Mouse (Mus musculus): ENCODE measurements at regions not wholly inside any gene's neighbourhood (a gene's known extent, or its start where the extent isn't known, plus 50 kb on each side); places are given as distances from the start of the nearest gene placed in this dataset.

DNA sequence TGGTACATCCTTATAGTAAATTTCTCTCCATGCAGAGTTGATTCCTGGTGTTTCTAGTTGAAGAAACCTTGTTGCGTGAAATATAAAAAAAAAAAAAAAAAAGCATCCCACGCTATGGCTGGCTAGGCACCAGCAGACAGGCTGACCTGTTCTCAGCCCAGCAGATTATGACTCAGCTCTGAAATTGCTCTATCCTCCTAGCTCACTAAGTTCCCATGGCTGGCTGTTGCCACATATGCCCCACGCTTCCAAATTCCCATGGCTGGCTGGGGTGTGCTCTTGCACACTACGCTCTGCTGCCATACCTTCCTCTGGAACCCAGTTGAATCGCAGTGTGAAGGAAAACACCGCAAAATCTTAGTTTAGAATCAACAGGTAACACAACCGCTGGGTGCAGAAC, 270.1 kb downstream of the Mid1ip1 start:
- ATAC-seq (ENCODE audit: low read depth), result no peak
- Histone ChIP-seq H3K9ac (ENCODE audit: low read depth, low read length) (no peak overlapping the region), H3K27me3 (ENCODE audit: control insufficient read depth, insufficient read depth, low read depth, low read length) (no peaks in the 10 kb centered on the region), H3K4me2 (ENCODE audit: low read depth, low read length) (no peak overlapping the region), H3K9me3 (replicated peaks; ENCODE audit: control insufficient read depth, low read length) (no peaks in the 10 kb centered on the region), H3K27ac (ENCODE audit: low read length) (no peak overlapping the region), H3K36me3 (ENCODE audit: control insufficient read depth, insufficient read depth) (no peaks in the 10 kb centered on the region), H3K4me3 (ENCODE audit: low read depth, low read length) (no peak overlapping the region), H3K4me1 (ENCODE audit: control insufficient read depth, low read depth, low read length) (no peaks in the 10 kb centered on the region)
- 60% methylated on average over 7 of the region's 7 CpGs for WGBS (ENCODE audit: insufficient replicate concordance)

DNA sequence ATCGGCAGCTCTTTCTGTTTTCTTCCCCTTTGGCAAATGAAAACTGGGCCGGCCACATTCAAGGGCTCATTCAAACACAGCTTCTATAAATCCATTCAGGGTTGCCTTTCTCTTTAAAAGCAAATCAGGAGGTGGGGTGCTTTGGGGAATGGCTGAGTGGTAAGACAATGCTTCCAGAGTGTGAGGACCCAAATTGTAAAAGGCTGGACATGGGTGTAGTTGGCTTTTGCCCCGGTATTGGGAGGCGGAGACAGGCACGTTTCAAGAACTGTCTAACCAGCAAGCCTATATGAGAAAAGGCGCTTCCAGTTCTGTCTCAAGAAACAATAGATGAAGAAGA, 277.0 kb downstream of the Mid1ip1 start:
- H3K4me3 ChIP-seq (ENCODE audit: low read depth, low read length), result no peak overlapping the region
- 34% methylated on average over 6 of the region's 6 CpGs for WGBS (ENCODE audit: insufficient replicate concordance)
- H3K27me3 ChIP-seq (ENCODE audit: control insufficient read depth, insufficient read depth, low read depth, low read length), result no peaks in the 10 kb centered on the region; the same call in 1 of the 2 replicates
- H3K36me3 ChIP-seq (ENCODE audit: control insufficient read depth, insufficient read depth), result no peaks in the 10 kb centered on the region
- no peaks in the 10 kb centered on the region for H3K4me1 ChIP-seq (ENCODE audit: control insufficient read depth, low read depth, low read length)
- no peak overlapping the region for H3K9ac ChIP-seq (ENCODE audit: low read depth, low read length)
- H3K27ac ChIP-seq (ENCODE audit: low read length), result no peak overlapping the region
- no peaks in the 10 kb centered on the region for H3K9me3 ChIP-seq (replicated peaks; ENCODE audit: control insufficient read depth, low read length)
- peak overlapping the region; percentile 34; the same call in 1 of the 2 replicates for H3K4me2 ChIP-seq (ENCODE audit: low read depth, low read length)
- ATAC-seq (ENCODE audit: low read depth), result no peak

DNA sequence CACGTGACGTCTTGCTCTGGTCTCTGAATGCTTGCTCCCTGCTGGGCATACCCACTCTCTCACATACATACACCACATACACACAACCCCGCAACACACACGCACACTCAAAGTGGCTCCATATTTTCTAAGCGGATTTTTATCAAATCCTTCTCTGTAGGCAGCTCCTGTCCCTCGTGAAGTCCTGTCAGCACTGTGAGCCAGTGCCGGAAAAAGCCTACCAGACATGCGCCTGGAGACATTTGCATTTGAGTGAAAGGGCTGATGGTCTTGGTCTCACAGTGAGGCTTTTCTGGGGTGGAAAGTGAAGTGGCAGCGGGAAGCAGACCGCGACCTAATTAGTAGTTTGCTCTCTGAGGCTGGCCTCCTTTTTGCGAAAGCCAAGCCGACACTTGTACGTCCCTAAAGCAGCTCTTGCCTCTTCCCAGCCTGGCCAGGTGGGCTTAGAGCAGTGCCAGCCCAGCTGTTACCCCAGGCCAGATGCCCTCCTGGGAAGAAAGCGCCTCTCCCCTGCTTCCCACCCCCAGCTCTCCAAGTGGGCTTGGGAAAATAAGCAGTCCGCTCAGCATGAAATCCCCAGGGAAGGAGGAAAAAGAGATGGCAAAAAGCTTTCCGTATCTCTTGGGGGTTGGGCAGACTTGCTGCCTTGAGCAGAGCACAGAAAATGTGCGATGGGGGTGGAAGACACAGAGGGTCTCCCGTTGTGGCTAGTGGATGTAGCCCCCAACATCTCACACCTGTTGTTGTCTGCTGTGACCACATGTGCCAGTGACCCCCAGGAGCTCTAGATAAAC, 277.6 kb downstream of the Mid1ip1 start:
- H3K9me3 ChIP-seq (replicated peaks; ENCODE audit: control insufficient read depth, low read length), result no peaks in the 10 kb centered on the region
- no peak overlapping the region for H3K4me3 ChIP-seq (ENCODE audit: low read depth, low read length)
- peak overlapping the region; percentile 34 for H3K4me2 ChIP-seq (ENCODE audit: low read depth, low read length)
- 23% methylated on average over 19 of the region's 19 CpGs for WGBS (ENCODE audit: insufficient replicate concordance)
- no peaks in the 10 kb centered on the region for H3K4me1 ChIP-seq (ENCODE audit: control insufficient read depth, low read depth, low read length)
- no peak overlapping the region for H3K27ac ChIP-seq (ENCODE audit: low read length)
- H3K36me3 ChIP-seq (ENCODE audit: control insufficient read depth, insufficient read depth), result no peaks in the 10 kb centered on the region
- no peaks in the 10 kb centered on the region; the same call in 1 of the 2 replicates for H3K27me3 ChIP-seq (ENCODE audit: control insufficient read depth, insufficient read depth, low read depth, low read length)
- ATAC-seq (ENCODE audit: low read depth), result no peak
- H3K9ac ChIP-seq (ENCODE audit: low read depth, low read length), result no peak overlapping the region

DNA sequence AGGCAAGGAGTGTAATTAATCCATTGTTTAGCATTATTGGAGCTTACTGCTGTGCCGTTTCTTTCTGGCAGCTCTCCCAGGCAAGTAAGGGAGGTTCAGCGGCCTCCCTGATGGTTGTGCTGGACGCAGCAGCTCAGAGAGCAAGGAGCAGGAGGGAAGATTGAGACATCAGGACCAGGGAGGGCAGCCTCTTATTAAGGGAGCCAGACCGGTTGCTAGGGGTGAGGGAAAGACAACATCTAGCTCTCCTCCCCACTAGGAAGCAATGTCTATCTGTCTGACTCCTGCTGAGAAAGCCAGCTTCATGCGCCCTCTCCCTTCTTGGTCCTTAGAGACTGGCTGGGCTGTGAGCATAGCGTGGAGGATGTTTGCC, 278.2 kb downstream of the Mid1ip1 start:
- H3K9me3 ChIP-seq (replicated peaks; ENCODE audit: control insufficient read depth, low read length), result no peaks in the 10 kb centered on the region
- H3K27me3 ChIP-seq (ENCODE audit: control insufficient read depth, insufficient read depth, low read depth, low read length), result no peaks in the 10 kb centered on the region; the same call in 1 of the 2 replicates
- no peaks in the 10 kb centered on the region for H3K36me3 ChIP-seq (ENCODE audit: control insufficient read depth, insufficient read depth)
- no peaks in the 10 kb centered on the region for H3K4me1 ChIP-seq (ENCODE audit: control insufficient read depth, low read depth, low read length)
- H3K9ac ChIP-seq (ENCODE audit: low read depth, low read length), result no peak overlapping the region
- no peak overlapping the region for H3K4me2 ChIP-seq (ENCODE audit: low read depth, low read length)
- WGBS (ENCODE audit: insufficient replicate concordance), result 51% methylated on average over 6 of the region's 6 CpGs
- no peak overlapping the region for H3K4me3 ChIP-seq (ENCODE audit: low read depth, low read length)
- no peak overlapping the region for H3K27ac ChIP-seq (ENCODE audit: low read length)
- no peak for ATAC-seq (ENCODE audit: low read depth)

DNA sequence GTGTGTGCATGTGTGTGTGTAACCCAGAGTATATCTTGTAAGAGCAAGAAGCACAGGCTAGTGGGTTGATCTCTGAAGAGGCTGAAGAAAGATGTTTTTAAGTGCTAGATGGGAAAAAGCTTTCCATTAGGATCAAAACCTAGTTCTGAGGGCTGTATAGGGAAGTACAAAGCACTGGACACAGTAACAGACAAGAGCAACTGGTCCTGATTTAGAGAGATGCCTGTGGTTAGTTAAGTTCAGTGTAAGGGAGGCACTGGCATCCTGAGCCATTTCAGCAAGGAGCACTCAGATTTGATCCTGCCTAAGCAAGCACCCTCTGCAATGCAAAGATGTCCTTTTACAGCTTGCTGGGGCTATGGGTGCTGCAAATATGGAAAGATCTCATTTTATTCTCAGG, 280.1 kb downstream of the Mid1ip1 start:
- H3K4me1 ChIP-seq (ENCODE audit: control insufficient read depth, low read depth, low read length), result no peaks in the 10 kb centered on the region
- ATAC-seq (ENCODE audit: low read depth), result no peak
- H3K36me3 ChIP-seq (ENCODE audit: control insufficient read depth, insufficient read depth), result no peaks in the 10 kb centered on the region
- no peak overlapping the region for H3K9ac ChIP-seq (ENCODE audit: low read depth, low read length)
- no peak overlapping the region for H3K27ac ChIP-seq (ENCODE audit: low read length)
- no peak overlapping the region for H3K4me3 ChIP-seq (ENCODE audit: low read depth, low read length)
- no peaks in the 10 kb centered on the region; the same call in 1 of the 2 replicates for H3K27me3 ChIP-seq (ENCODE audit: control insufficient read depth, insufficient read depth, low read depth, low read length)
- H3K9me3 ChIP-seq (replicated peaks; ENCODE audit: control insufficient read depth, low read length), result no peaks in the 10 kb centered on the region
- H3K4me2 ChIP-seq (ENCODE audit: low read depth, low read length), result no peak overlapping the region

DNA sequence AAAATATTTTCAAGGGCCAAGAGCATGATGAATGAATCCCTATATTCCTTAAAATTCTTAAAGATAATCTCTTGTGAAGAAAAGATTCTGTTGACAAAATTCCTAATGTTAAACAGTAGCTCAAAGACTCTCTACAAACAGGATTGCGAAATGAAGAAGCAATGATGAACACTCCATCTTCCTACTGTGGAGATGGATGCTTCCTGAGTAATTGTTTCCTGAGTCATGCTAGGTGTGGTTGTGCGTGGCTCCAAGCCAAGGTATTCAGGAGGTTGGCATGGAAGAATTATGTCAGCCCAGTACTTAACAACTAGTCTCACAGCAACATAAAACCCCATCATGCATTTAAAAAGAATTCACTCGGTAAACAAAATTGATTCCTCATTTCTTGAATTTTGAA, 286.4 kb downstream of the Mid1ip1 start:
- no peak overlapping the region for H3K9ac ChIP-seq (ENCODE audit: low read depth, low read length)
- H3K27ac ChIP-seq (ENCODE audit: low read length), result no peak overlapping the region
- no peak for ATAC-seq (ENCODE audit: low read depth)
- H3K4me3 ChIP-seq (ENCODE audit: low read depth, low read length), result no peak overlapping the region
- H3K36me3 ChIP-seq (ENCODE audit: control insufficient read depth, insufficient read depth), result no peaks in the 10 kb centered on the region
- H3K4me2 ChIP-seq (ENCODE audit: low read depth, low read length), result no peak overlapping the region
- no peaks in the 10 kb centered on the region for H3K27me3 ChIP-seq (ENCODE audit: control insufficient read depth, insufficient read depth, low read depth, low read length)
- H3K9me3 ChIP-seq (replicated peaks; ENCODE audit: control insufficient read depth, low read length), result no peaks in the 10 kb centered on the region
- H3K4me1 ChIP-seq (ENCODE audit: control insufficient read depth, low read depth, low read length), result no peaks in the 10 kb centered on the region
- 60% methylated on average over 3 of the region's 3 CpGs for WGBS (ENCODE audit: insufficient replicate concordance)

DNA sequence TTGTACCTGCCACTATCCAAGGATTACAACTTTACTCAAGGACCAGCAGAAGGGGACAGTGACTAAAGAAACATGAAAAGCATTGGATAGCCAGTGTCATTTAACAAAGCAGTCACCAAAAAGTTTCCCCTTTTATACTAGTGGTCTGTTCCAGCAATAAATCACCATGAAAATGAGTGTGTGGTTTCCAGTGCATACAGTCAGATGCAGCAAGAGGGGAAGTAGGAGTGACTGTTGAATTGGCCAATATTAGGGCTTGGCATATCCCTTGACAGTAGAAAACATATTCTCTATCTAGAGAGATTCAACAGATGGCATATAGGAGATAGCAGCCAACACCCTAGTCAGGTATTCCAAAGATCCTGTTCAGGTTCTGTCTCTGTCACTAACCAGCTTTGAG, 259.8 kb upstream of the H2al1a start:
- no peak for ATAC-seq (ENCODE audit: low read depth)
- Histone ChIP-seq H3K4me3 (ENCODE audit: low read depth, low read length) (no peak overlapping the region), H3K4me1 (ENCODE audit: control insufficient read depth, low read depth, low read length) (no peaks in the 10 kb centered on the region)

DNA sequence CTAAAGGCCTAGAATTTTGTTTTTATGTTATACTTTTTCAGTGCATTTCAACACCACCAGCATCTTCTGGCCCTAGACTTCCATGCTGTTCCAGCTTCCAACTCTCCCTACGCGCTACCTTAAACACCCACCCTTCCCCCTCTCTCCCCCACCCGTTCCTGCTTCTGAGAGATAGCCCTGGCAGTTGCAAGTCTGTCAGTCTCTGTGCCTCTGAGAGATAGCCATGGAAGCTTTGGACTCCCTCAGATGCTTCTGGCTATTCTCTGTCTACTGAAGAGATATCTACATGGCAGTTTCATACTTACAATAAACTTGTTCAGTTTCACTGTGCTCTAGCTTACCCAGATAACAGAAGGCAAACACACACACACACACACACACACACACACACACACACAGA, 252.3 kb upstream of the H2al1a start:
- 31% methylated on average over 3 of the region's 3 CpGs for WGBS (ENCODE audit: insufficient replicate concordance)
- 0 out of 2 replicates have a peak, but pooled peaks have one; percentile 21 for ATAC-seq (ENCODE audit: low read depth)
- Histone ChIP-seq H3K36me3 (ENCODE audit: control insufficient read depth, insufficient read depth) (no peaks in the 10 kb centered on the region), H3K9ac (ENCODE audit: low read depth, low read length) (no peak overlapping the region), H3K27me3 (ENCODE audit: control insufficient read depth, insufficient read depth, low read depth, low read length) (no peaks in the 10 kb centered on the region), H3K4me3 (ENCODE audit: low read depth, low read length) (no peak overlapping the region), H3K4me2 (ENCODE audit: low read depth, low read length) (no peak overlapping the region), H3K9me3 (replicated peaks; ENCODE audit: control insufficient read depth, low read length) (no peaks in the 10 kb centered on the region), H3K4me1 (ENCODE audit: control insufficient read depth, low read depth, low read length) (no peaks in the 10 kb centered on the region), H3K27ac (ENCODE audit: low read length) (no peak overlapping the region)

More for the DNA sequence above, 259.8 kb upstream of the H2al1a start:
- no peaks in the 10 kb centered on the region for H3K27me3 ChIP-seq (ENCODE audit: control insufficient read depth, insufficient read depth, low read depth, low read length)
- H3K36me3 ChIP-seq (ENCODE audit: control insufficient read depth, insufficient read depth), result no peaks in the 10 kb centered on the region
- H3K9me3 ChIP-seq (replicated peaks; ENCODE audit: control insufficient read depth, low read length), result no peaks in the 10 kb centered on the region
- no peak overlapping the region for H3K9ac ChIP-seq (ENCODE audit: low read depth, low read length)
- H3K4me2 ChIP-seq (ENCODE audit: low read depth, low read length), result no peak overlapping the region
- H3K27ac ChIP-seq (ENCODE audit: low read length), result no peak overlapping the region

DNA sequence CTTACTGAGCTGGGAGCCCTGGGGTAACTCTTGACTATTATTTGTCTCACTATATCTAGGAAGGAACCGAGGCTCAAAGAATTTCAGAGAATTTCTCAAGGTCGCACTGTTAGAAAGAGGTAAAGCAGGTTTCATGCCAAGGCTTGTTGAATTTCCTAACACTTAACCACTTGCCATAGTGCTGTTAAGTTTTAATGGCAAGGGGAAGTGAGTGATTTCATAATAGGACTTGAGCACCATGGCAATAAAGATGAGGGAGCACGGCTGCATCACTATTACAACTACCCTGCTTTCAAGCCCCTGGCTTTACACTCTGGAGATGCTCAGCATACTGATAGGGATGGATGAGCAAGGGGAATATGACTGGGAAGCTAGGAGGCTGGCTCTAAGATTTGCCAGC, 216.9 kb upstream of the H2al1a start:
- no peak overlapping the region for H3K27ac ChIP-seq (ENCODE audit: low read length)
- H3K4me3 ChIP-seq (ENCODE audit: low read depth, low read length), result no peak overlapping the region
- H3K4me2 ChIP-seq (ENCODE audit: low read depth, low read length), result no peak overlapping the region
- no peaks in the 10 kb centered on the region for H3K4me1 ChIP-seq (ENCODE audit: control insufficient read depth, low read depth, low read length)
- 54% methylated on average over 3 of the region's 3 CpGs for WGBS (ENCODE audit: insufficient replicate concordance)
- H3K27me3 ChIP-seq (ENCODE audit: control insufficient read depth, insufficient read depth, low read depth, low read length), result no peaks in the 10 kb centered on the region; the same call in 1 of the 2 replicates
- H3K36me3 ChIP-seq (ENCODE audit: control insufficient read depth, insufficient read depth), result no peaks in the 10 kb centered on the region
- H3K9ac ChIP-seq (ENCODE audit: low read depth, low read length), result no peak overlapping the region
- no peak for ATAC-seq (ENCODE audit: low read depth)
- no peaks in the 10 kb centered on the region for H3K9me3 ChIP-seq (replicated peaks; ENCODE audit: control insufficient read depth, low read length)
